Mouse (Mus musculus): ENCODE data around the gene Tchh.
A peak's percentile ranks its signal among the peaks of the same experiment; 100 is the strongest.
"Not testable (repeated sequence)": the region's sequence is repeated elsewhere in the genome, so short reads cannot be mapped to it uniquely, and the experiment has no call there.

Gene Tchh

DNA sequence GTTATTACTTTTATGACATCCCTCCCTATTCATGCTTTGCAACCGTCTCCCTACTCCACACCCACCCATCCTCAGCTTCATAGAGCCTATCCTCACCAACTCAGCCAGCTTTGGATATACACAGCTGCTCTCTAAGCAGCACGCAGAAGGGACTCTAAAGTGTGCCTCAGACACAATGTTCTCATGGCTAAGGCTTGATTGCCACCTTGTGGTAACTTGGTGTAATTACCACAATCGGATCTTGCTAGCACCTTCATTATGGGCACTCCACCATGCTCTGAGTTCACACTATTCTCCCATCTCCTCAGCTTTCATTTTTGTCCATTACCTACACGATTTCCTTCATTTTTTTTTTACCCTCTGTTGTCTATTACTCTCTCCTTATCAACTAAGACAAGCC lies 51.9 kb downstream of the Tchh start:
- DNase-seq (ENCODE audit: low read depth) = peak; percentile 85

- DNase-seq (ENCODE audit: low read depth) = not testable (repeated sequence)
Observed at GRCm38 (mm10) chr3:93494774-93495173, 52.6 kb downstream of the Tchh start.

- DNase-seq (ENCODE audit: low read depth) = no peak
Observed at GRCm38 (mm10) chr3:93497131-93497530, 55.0 kb downstream of the Tchh start.
